Mouse (Mus musculus) T-helper 1 cell (primary cell): ENCODE data around the gene BC035044.
"Not testable (repeated sequence)": the region's sequence is repeated elsewhere in the genome, so short reads cannot be mapped to it uniquely, and the experiment has no call there.

Source experiments
- in situ Hi-C: fragments of 300-600 bp; cut with MboI, MseI; formaldehyde crosslinking; loops from one replicate; pipeline ENCODE4 v1.15.1; 2025; ENCODE audit warnings: high pct_unique_total_duplicates

BC035044 gene

GRCm38 (mm10) chr6:128836191-128836954, 54.6 kb downstream of the BC035044 start:
- in situ Hi-C loops = loop anchor here (5.0 kb wide), 1 partner anchor 69 kb away; no protein-coding TSS in a partner anchor

GRCm38 (mm10) chr6:128835571-128835970, 55.4 kb downstream of the BC035044 start:
- in situ Hi-C loops = loop anchor here (5.0 kb wide), 1 partner anchor 68 kb away; no protein-coding TSS in a partner anchor

GRCm38 (mm10) chr6:128833046-128833445, 57.9 kb downstream of the BC035044 start:
- in situ Hi-C loops = no loop called here

GRCm38 (mm10) chr6:128829837-128830236, 61.1 kb downstream of the BC035044 start:
- in situ Hi-C loops = no loop called here

GRCm38 (mm10) chr6:128826781-128827180, 64.1 kb downstream of the BC035044 start:
- in situ Hi-C loops = no loop called here

GRCm38 (mm10) chr6:128826132-128826531, 64.8 kb downstream of the BC035044 start, which contains the start of the genes Gm44511 and Klrb1b:
TSS of gene Gm44511 (minus strand) at chr6:128826315.
TSS of gene Klrb1b (minus strand) at chr6:128826331.
- in situ Hi-C loops = no loop called here

GRCm38 (mm10) chr6:128818083-128818802, 72.7 kb downstream of the BC035044 start:
- in situ Hi-C loops = no loop called here

GRCm38 (mm10) chr6:128808532-128808931, 82.4 kb downstream of the BC035044 start:
- in situ Hi-C loops = no loop called here

GRCm38 (mm10) chr6:128807021-128807420, 83.9 kb downstream of the BC035044 start:
- in situ Hi-C loops = no loop called here

GRCm38 (mm10) chr6:128804823-128805640, 85.9 kb downstream of the BC035044 start:
- in situ Hi-C loops = not testable (repeated sequence)

GRCm38 (mm10) chr6:128802999-128803857, 87.7 kb downstream of the BC035044 start:
- in situ Hi-C loops = no loop called here

GRCm38 (mm10) chr6:128802557-128802956, 88.4 kb downstream of the BC035044 start:
- in situ Hi-C loops = no loop called here

GRCm38 (mm10) chr6:128800696-128801095, 90.2 kb downstream of the BC035044 start:
- in situ Hi-C loops = not testable (repeated sequence)

GRCm38 (mm10) chr6:128799896-128800270, 91.0 kb downstream of the BC035044 start:
- in situ Hi-C loops = loop anchor here (5.0 kb wide), 2 partner anchors 38 to 42 kb away; no protein-coding TSS in a partner anchor

- in situ Hi-C loops = loop anchor here (5.0 kb wide), 2 partner anchors 37 to 43 kb away; no protein-coding TSS in a partner anchor
Measured at GRCm38 (mm10) chr6:128799144-128799895, 91.6 kb downstream of the BC035044 start.
